Mouse (Mus musculus): ENCODE results near the gene Mtx2.

DNA sequence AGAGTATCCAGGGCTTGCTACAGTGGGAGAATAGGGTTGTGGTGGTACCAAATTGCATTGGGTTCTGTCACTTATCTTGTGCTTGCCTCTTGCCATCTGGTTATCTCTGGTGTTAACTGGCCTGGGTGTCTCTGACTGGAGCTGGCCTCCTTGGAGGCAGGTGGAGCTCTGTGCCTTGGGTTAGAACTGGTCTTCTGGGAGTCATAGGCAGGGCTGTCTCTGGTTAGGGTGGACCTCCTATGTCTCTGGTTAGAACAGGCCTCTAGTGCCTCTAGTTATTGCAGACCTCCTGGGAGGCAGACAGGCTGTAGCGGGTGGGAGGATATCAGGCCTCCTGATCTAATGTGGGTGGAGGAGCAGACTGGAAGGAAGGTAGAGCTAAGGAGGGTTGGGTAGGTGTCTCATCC is 36.5 kb downstream of the Mtx2 start:
- TF ChIP-seq MAZ (IDR thresholded peaks at IDR 0.05; ENCODE audit: low read depth, low read length) (no peak), UBTF (IDR thresholded peaks at IDR 0.05; ENCODE audit: low read depth, low read length) (no peak), ZC3H11A (IDR thresholded peaks at IDR 0.05; ENCODE audit: low read depth, low read length) (no peak)
